Mouse (Mus musculus) embryonic facial prominence, embryonic 15.5 days (tissue): ENCODE data around the gene Fbxo41. TPM values are rescaled to one million over a fixed set of nuclear protein-coding genes. Genes with fewer than 3 reads are reported as not detected.
"Not testable (repeated sequence)": the region's sequence is repeated elsewhere in the genome, so short reads cannot be mapped to it uniquely, and the experiment has no call there.

Experiments used
- ATAC-seq: fragments of 200-750 bp; cut with Nextera tagmentation; 2 replicates; pipeline ENCODE4 v1.8.0; 2017; ENCODE audit warnings: low read depth, moderate TSS enrichment; ENCODE audit not compliant: insufficient number of reproducible peaks, low FRiP score, low TSS enrichment
- H3K27ac ChIP-seq: fragments of 300-500 bp; sonication (generic); replicated peaks from 2 replicates; pipeline ENCODE4 v1.5.1; 2015; ENCODE audit warnings: mild to moderate bottlenecking, inconsistent platforms
- H3K27me3 ChIP-seq: fragments of 300-500 bp; sonication (generic); 2 replicates; pipeline ENCODE4 v1.6.1; 2015; ENCODE audit warnings: inconsistent platforms
- H3K36me3 ChIP-seq: fragments of 300-500 bp; sonication (generic); 2 replicates; pipeline ENCODE4 v1.6.1; 2015; ENCODE audit warnings: mild to moderate bottlenecking, inconsistent platforms
- H3K4me1 ChIP-seq: fragments of 300-500 bp; sonication (generic); 2 replicates; pipeline ENCODE4 v1.6.1; 2015; ENCODE audit warnings: inconsistent platforms
- H3K4me2 ChIP-seq: fragments of 300-500 bp; sonication (generic); replicated peaks from 2 replicates; pipeline ENCODE4 v1.6.1; 2015; ENCODE audit warnings: mild to moderate bottlenecking, inconsistent platforms
- H3K4me3 ChIP-seq: fragments of 300-500 bp; sonication (generic); replicated peaks from 2 replicates; pipeline ENCODE4 v1.5.1; 2015; ENCODE audit warnings: mild to moderate bottlenecking, inconsistent platforms
- H3K9ac ChIP-seq: fragments of 300-500 bp; sonication (generic); 2 replicates; pipeline ENCODE4 v1.6.1; 2015; ENCODE audit warnings: inconsistent platforms
- H3K9me3 ChIP-seq: fragments of 300-500 bp; sonication (generic); replicated peaks from 2 replicates; pipeline ENCODE4 v1.6.1; 2016; ENCODE audit warnings: inconsistent platforms
- WGBS: fragments of 180-500 bp; shearing (Covaris S2); methylation state at CpG from one replicate; pipeline ENCODE4 v1.1.7; 2015; 5-methylcytosine and 5-hydroxymethylcytosine counted together
- polyA plus RNA-seq: library from polyadenylated mRNA; unstranded; fragments of >200 nt; fragmentation: Nextera tagmentation; extraction: Ambion mirVana; gene quantifications from 2 replicates; pipeline ENCODE4 v1.2.1, GENCODE M21; 2015

The Fbxo41 gene
- polyA plus RNA-seq, 1 experiment from 2014 or later = 0.33 TPM

- Histone ChIP-seq H3K27ac (no peak overlapping the region), H3K4me2 (no peak overlapping the region), H3K4me3 (no peak overlapping the region), H3K27me3 (no peaks in the 10 kb centered on the region), H3K36me3 (peaks cover 27% of the 10 kb centered on the region), H3K4me1 (no peaks in the 10 kb centered on the region), H3K9ac (no peak overlapping the region), H3K9me3 (no peaks in the 10 kb centered on the region)
- ATAC-seq = no peak
- 62% methylated on average over 8 of the region's 8 CpGs for WGBS
These were observed 30.8 kb downstream of the Fbxo41 start for GRCm38 (mm10) chr6:85471962-85472361.

DNA sequence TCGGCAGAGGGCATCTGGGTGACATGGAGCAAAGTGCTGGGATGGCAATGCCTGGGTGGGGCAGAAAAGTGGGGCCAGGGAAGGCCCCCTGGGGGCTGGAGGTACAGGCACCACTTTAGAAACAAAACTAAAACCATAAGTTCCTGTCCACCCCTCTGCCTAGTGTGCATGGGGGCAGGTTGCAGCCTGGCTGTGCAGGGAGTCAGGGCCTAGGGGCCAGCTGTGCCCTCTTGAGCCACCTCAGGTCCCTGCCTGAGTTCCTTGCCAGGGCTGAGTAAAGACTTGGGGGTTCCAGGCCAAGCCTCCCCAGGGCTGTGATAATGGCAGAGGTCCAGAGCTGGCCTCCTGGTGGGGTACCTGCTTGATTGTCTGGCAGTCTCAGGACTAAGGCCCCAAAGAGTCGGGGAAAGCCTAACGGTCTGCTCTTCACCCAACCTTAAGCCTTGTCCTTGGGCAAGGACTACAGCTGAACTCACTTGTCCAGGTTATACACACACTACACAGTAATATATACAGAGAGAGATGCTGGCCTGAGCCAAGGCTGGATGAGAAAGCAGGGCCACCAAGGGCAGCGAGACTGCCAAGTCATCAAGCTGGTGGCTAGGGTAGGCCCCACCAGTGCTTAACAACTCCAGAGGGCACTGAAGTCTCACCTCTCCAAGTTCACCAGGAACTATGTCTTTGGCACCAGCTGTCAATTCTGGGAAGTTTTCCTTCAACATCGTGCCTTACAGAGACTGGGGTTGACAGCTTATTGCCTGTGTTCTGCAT, 32.9 kb downstream of the Fbxo41 start:
- H3K4me2 ChIP-seq = no peak overlapping the region
- WGBS = 69% methylated on average over 5 of the region's 5 CpGs
- no peak overlapping the region for H3K4me3 ChIP-seq
- H3K36me3 ChIP-seq = peaks cover 48% of the 10 kb centered on the region
- no peak overlapping the region for H3K27ac ChIP-seq
- H3K9ac ChIP-seq = no peak overlapping the region
- H3K4me1 ChIP-seq = no peaks in the 10 kb centered on the region
- no peak for ATAC-seq
- H3K9me3 ChIP-seq = no peaks in the 10 kb centered on the region
- no peaks in the 10 kb centered on the region for H3K27me3 ChIP-seq

DNA sequence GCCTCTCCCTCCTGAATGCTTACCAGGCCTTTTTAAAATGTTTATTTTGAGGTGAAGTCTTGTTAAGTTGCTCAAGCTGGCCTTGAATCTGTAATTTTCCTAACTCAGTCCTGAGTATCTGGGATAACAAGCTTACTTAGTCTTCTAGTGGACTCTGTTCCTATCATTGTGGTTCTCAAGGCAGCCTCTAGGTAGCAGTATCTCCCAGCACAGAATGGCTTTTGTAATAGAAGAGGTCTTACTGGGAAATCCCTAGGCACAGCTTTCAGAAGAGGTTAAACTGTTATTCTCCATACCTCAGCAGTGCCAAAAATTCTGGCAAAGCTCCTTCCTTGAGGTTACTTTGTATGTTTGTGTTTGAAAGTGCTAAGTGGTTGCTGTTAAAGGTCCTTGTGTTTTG, 37.4 kb downstream of the Fbxo41 start:
- ATAC-seq = no peak
- no peaks in the 10 kb centered on the region for H3K27me3 ChIP-seq
- H3K4me2 ChIP-seq = no peak overlapping the region
- no peak overlapping the region for H3K4me3 ChIP-seq
- H3K9ac ChIP-seq = no peak overlapping the region
- H3K36me3 ChIP-seq = peaks cover 91% of the 10 kb centered on the region
- no peak overlapping the region for H3K27ac ChIP-seq
- H3K4me1 ChIP-seq = no peaks in the 10 kb centered on the region
- H3K9me3 ChIP-seq = no peaks in the 10 kb centered on the region

GRCm38 (mm10) chr6:85459621-85460020, 43.2 kb downstream of the Fbxo41 start:
- Histone ChIP-seq H3K4me3 (no peak overlapping the region), H3K36me3 (peaks cover 57% of the 10 kb centered on the region), H3K9ac (no peak overlapping the region), H3K4me1 (0 out of 2 replicates have a peak, but pooled peaks cover 10% of the 10 kb centered on the region), H3K4me2 (no peak overlapping the region), H3K27ac (no peak overlapping the region), H3K9me3 (no peaks in the 10 kb centered on the region), H3K27me3 (no peaks in the 10 kb centered on the region)
- WGBS = 83% methylated on average over 2 of the region's 2 CpGs
- ATAC-seq = no peak

DNA sequence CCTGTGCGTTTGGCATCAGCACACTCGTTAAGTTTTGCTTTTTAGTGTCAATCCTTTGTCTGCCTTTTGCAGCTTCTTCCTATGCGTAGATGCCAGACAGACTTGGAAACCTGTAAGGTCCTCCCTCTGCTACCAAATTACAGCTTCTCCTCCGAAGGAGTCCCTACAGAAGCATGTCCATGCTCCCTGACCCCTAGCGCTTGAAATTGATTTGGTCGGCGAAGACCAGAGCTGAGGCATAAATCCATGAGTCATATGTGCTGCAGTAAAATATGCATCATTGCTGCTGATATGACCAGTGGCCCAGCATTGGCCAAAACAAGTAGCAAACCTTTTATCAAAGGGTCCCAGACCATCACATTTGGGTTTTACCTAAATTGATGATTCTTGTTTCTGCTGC, 50.0 kb downstream of the Fbxo41 start:
- 0 out of 2 replicates have a peak, but pooled peaks cover 3% of the 10 kb centered on the region for H3K36me3 ChIP-seq
- 7% methylated on average over 7 of the region's 7 CpGs for WGBS

GRCm38 (mm10) chr6:85452411-85452665, 50.5 kb downstream of the Fbxo41 start:
- H3K9ac ChIP-seq = peak overlapping the region; percentile 82
- ATAC-seq = peak; percentile 5; the same call in 1 of the 2 replicates
- 0% methylated on average over 15 of the region's 15 CpGs for WGBS

More for the DNA sequence above, 50.0 kb downstream of the Fbxo41 start:
- Histone ChIP-seq H3K4me2 (peak overlapping the region; percentile 97), H3K9me3 (no peaks in the 10 kb centered on the region), H3K27ac (no peak overlapping the region), H3K27me3 (no peaks in the 10 kb centered on the region), H3K4me3 (peak overlapping the region; percentile 84), H3K4me1 (peaks cover 33% of the 10 kb centered on the region), H3K9ac (peak overlapping the region; percentile 82)
- ATAC-seq = no peak

DNA sequence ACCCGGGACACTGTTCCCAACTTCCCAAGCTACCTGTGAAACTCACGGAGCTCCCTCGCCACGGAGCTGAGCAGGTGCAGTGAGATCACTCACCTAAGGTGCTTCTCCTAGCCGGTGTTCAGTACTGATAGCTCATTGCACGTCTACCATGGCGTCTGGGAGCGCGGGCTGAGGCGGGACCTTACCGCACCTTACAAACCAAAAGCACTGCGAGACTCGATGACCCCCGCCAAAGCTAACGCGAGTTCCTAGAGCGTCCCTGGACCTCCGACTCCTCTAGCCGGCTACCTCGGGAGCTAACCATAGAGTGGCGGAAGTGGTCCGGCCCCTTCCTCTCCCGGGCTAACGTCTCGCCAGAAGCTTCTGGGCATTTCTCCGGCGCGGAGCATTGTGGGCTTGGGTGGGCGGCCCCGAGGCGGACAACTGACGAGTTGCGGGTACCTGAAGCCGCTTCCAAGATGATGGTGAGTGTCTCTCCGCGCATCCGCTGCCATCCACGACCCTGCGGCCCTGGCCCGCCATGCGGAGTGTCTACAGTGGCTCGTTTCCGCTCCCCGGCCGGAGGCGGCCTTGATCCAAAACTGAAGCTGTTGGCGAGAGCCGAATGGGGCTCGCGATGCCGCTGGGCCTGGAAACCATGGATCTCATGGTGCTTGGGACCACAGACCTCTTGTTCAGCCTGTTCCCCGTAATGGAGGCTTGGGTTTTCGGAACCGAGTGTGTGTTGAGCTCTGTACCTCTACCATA, 51.0 kb downstream of the Fbxo41 start, which contains the start of gene Pradc1:
Gene Pradc1 (minus strand): TSS at position 307 of the 747 bp plus-strand sequence.
- H3K27ac ChIP-seq = peak within 1 kb of the TSS; percentile 95
- under 1% methylated on average over 54 of the region's 54 CpGs for WGBS
- H3K27me3 ChIP-seq = no peaks in the 10 kb centered on the region
- H3K9me3 ChIP-seq = no peaks in the 10 kb centered on the region
- ATAC-seq = peak; percentile 92
- peak within 1 kb of the TSS; percentile 84 for H3K4me3 ChIP-seq
- H3K9ac ChIP-seq = peak within 1 kb of the TSS; percentile 82
- peak within 1 kb of the TSS; percentile 97 for H3K4me2 ChIP-seq
- H3K36me3 ChIP-seq = 0 out of 2 replicates have a peak, but pooled peaks cover 5% of the 10 kb centered on the region
- H3K4me1 ChIP-seq = peaks cover 31% of the 10 kb centered on the region

More at GRCm38 (mm10) chr6:85452411-85452665, 50.5 kb downstream of the Fbxo41 start:
- H3K36me3 ChIP-seq = 0 out of 2 replicates have a peak, but pooled peaks cover 3% of the 10 kb centered on the region
- no peaks in the 10 kb centered on the region for H3K9me3 ChIP-seq
- H3K4me1 ChIP-seq = peaks cover 31% of the 10 kb centered on the region
- no peaks in the 10 kb centered on the region for H3K27me3 ChIP-seq
- peak overlapping the region; percentile 97 for H3K4me2 ChIP-seq
- H3K27ac ChIP-seq = peak overlapping the region; percentile 95
- peak overlapping the region; percentile 84 for H3K4me3 ChIP-seq

GRCm38 (mm10) chr6:85450697-85451663, 51.8 kb downstream of the Fbxo41 start, which contains the start of gene Cct7:
TSS of gene Cct7 (plus strand) at chr6:85451514.
- H3K4me1 ChIP-seq = peaks cover 24% of the 10 kb centered on the region
- peaks cover 12% of the 10 kb centered on the region; the same call in 1 of the 2 replicates for H3K36me3 ChIP-seq
- no peaks in the 10 kb centered on the region for H3K27me3 ChIP-seq
- H3K9ac ChIP-seq = peak within 1 kb of the TSS; percentile 82
- H3K4me2 ChIP-seq = peak within 1 kb of the TSS; percentile 97
- peak within 1 kb of the TSS; percentile 95 for H3K27ac ChIP-seq
- ATAC-seq = peak; percentile 94
- 2% methylated on average over 94 of the region's 96 CpGs for WGBS
- no peaks in the 10 kb centered on the region for H3K9me3 ChIP-seq
- peak within 1 kb of the TSS; percentile 84 for H3K4me3 ChIP-seq

- H3K27me3 ChIP-seq, H3K9me3 ChIP-seq, H3K9ac ChIP-seq, ATAC-seq, H3K27ac ChIP-seq: not testable (repeated sequence)
- H3K36me3 ChIP-seq = peaks cover 19% of the 10 kb centered on the region
- peak overlapping the region; percentile 84 for H3K4me3 ChIP-seq
- peak overlapping the region; percentile 97 for H3K4me2 ChIP-seq
- WGBS = 70% methylated on average over 1 of the region's 1 CpGs
- peaks cover 23% of the 10 kb centered on the region for H3K4me1 ChIP-seq
These were observed 52.7 kb downstream of the Fbxo41 start for GRCm38 (mm10) chr6:85450140-85450539.

GRCm38 (mm10) chr6:85447351-85447750, 55.4 kb downstream of the Fbxo41 start:
- H3K9me3 ChIP-seq = no peaks in the 10 kb centered on the region
- no peak overlapping the region for H3K4me2 ChIP-seq
- 87% methylated on average over 6 of the region's 6 CpGs for WGBS
- no peak overlapping the region for H3K9ac ChIP-seq
- H3K4me3 ChIP-seq = no peak overlapping the region
- no peak for ATAC-seq
- peaks cover 7% of the 10 kb centered on the region; the same call in 1 of the 2 replicates for H3K4me1 ChIP-seq
- no peak overlapping the region for H3K27ac ChIP-seq
- H3K36me3 ChIP-seq = peaks cover 37% of the 10 kb centered on the region
- no peaks in the 10 kb centered on the region for H3K27me3 ChIP-seq
